8 mouse cellular contexts compared by ENCODE assay signal in genomic region chr5:88764987-88765481, GRCm38 (mm10). TPM values are rescaled to one million over a fixed set of nuclear protein-coding genes. Genes with fewer than 3 reads are reported as not detected.
A peak's percentile ranks its signal among the peaks of the same experiment; 100 is the strongest.
DNase-seq lines count a peak whose midpoint lies in the region; ATAC-seq and TF ChIP-seq lines count a peak whose summit lies in the region.

TSS of gene Dck (plus strand) at chr5:88764996.

- WGBS in embryonic facial prominence, embryonic 15.5 days = 0% methylated on average over 51 of the region's 51 CpGs
- under 1% methylated on average over 51 of the region's 51 CpGs for WGBS in heart, embryonic 11.5 days (ENCODE audit: insufficient replicate concordance)
- WGBS in kidney, embryonic 15.5 days = under 1% methylated on average over 51 of the region's 51 CpGs
- under 1% methylated on average over 51 of the region's 51 CpGs for WGBS in liver, adult 2 months

- H3K27ac ChIP-seq in embryonic facial prominence, embryonic 15.5 days (replicated peaks) = peak within 1 kb of the TSS; percentile 92
- H3K27ac ChIP-seq in heart, embryonic 11.5 days (ENCODE audit: low read depth, low read length) = peak within 1 kb of the TSS; percentile 87
- peak within 1 kb of the TSS; percentile 87 for H3K27ac ChIP-seq in kidney, embryonic 15.5 days
- H3K27ac ChIP-seq in liver, adult 2 months (replicated peaks; ENCODE audit: insufficient read depth, low read depth, low read length) = peak within 1 kb of the TSS; percentile 37; the same call in 1 of the 2 replicates

- peak within 1 kb of the TSS; percentile 79 for H3K4me3 ChIP-seq in embryonic facial prominence, embryonic 15.5 days (replicated peaks)
- peak within 1 kb of the TSS; percentile 65 for H3K4me3 ChIP-seq in heart, embryonic 11.5 days (ENCODE audit: low read depth, low read length)
- H3K4me3 ChIP-seq in kidney, embryonic 15.5 days (replicated peaks) = peak within 1 kb of the TSS; percentile 80
- peak within 1 kb of the TSS; percentile 96 for H3K4me3 ChIP-seq in liver, adult 2 months (ENCODE audit: insufficient read depth, low read depth, low read length)

- TF ChIP-seq POLR2A in liver, adult 2 months (IDR thresholded peaks at IDR 0.05; ENCODE audit: extremely low read depth, insufficient read depth, low read length) = no peak

- no peaks in the 10 kb centered on the region for H3K9me3 ChIP-seq in embryonic facial prominence, embryonic 15.5 days (replicated peaks)
- no peaks in the 10 kb centered on the region for H3K9me3 ChIP-seq in heart, embryonic 11.5 days (replicated peaks; ENCODE audit: control insufficient read depth, low read length)
- H3K9me3 ChIP-seq in kidney, embryonic 15.5 days (replicated peaks) = no peaks in the 10 kb centered on the region

- H3K4me2 ChIP-seq in embryonic facial prominence, embryonic 15.5 days (replicated peaks) = peak within 1 kb of the TSS; percentile 69
- peak within 1 kb of the TSS; percentile 67 for H3K4me2 ChIP-seq in heart, embryonic 11.5 days
- peak within 1 kb of the TSS; percentile 75 for H3K4me2 ChIP-seq in kidney, embryonic 15.5 days

- peaks cover 11% of the 10 kb centered on the region; the same call in 1 of the 2 replicates for H3K4me1 ChIP-seq in embryonic facial prominence, embryonic 15.5 days
- peaks cover 12% of the 10 kb centered on the region for H3K4me1 ChIP-seq in heart, embryonic 11.5 days (ENCODE audit: control insufficient read depth, insufficient read depth, low read length)
- H3K4me1 ChIP-seq in kidney, embryonic 15.5 days = peaks cover 14% of the 10 kb centered on the region
- H3K4me1 ChIP-seq in liver, adult 2 months (ENCODE audit: control insufficient read depth, insufficient read depth, low read length) = peaks cover 4% of the 10 kb centered on the region

- no peaks in the 10 kb centered on the region for H3K36me3 ChIP-seq in embryonic facial prominence, embryonic 15.5 days
- peaks cover 4% of the 10 kb centered on the region; the same call in 1 of the 2 replicates for H3K36me3 ChIP-seq in heart, embryonic 11.5 days (ENCODE audit: control insufficient read depth, insufficient read depth, low read length)
- H3K36me3 ChIP-seq in kidney, embryonic 15.5 days = peaks cover 5% of the 10 kb centered on the region
- H3K36me3 ChIP-seq in liver, adult 2 months (ENCODE audit: control insufficient read depth, insufficient read depth, low read length) = no peaks in the 10 kb centered on the region

- ATAC-seq in embryonic facial prominence, embryonic 15.5 days (ENCODE audit: insufficient number of reproducible peaks, low FRiP score, low TSS enrichment, low read depth) = peak; percentile 100
- peak; percentile 100 for ATAC-seq in heart, embryonic 11.5 days (replicated peaks; ENCODE audit: insufficient number of reproducible peaks, low FRiP score, low TSS enrichment)
- ATAC-seq in kidney, embryonic 15.5 days (replicated peaks; ENCODE audit: low FRiP score) = peak; percentile 100
- peak; percentile 97 for ATAC-seq in monocyte, adult 5-6 weeks (replicated peaks; ENCODE audit: insufficient number of reproducible peaks, low FRiP score, low TSS enrichment, poor library complexity, severe bottlenecking)

- peak within 1 kb of the TSS; percentile 53 for H3K9ac ChIP-seq in embryonic facial prominence, embryonic 15.5 days
- H3K9ac ChIP-seq in heart, embryonic 11.5 days (ENCODE audit: low read depth, low read length) = peak within 1 kb of the TSS; percentile 79
- peak within 1 kb of the TSS; percentile 69 for H3K9ac ChIP-seq in kidney, embryonic 15.5 days
- H3K9ac ChIP-seq in liver, adult 2 months (ENCODE audit: low read depth, low read length) = peak within 1 kb of the TSS; percentile 90

- no peaks in the 10 kb centered on the region for H3K27me3 ChIP-seq in embryonic facial prominence, embryonic 15.5 days
- no peaks in the 10 kb centered on the region for H3K27me3 ChIP-seq in heart, embryonic 11.5 days (ENCODE audit: control insufficient read depth, insufficient read depth, low read length)
- H3K27me3 ChIP-seq in kidney, embryonic 15.5 days = no peaks in the 10 kb centered on the region
- no peaks in the 10 kb centered on the region for H3K27me3 ChIP-seq in liver, adult 2 months (ENCODE audit: control insufficient read depth, insufficient read depth, low read length)

- H3K79me2 ChIP-seq in liver, adult 2 months (ENCODE audit: control insufficient read depth, insufficient read depth, low read length) = no peaks in the 10 kb centered on the region

- no peak for TF ChIP-seq CTCF in liver, adult 2 months (IDR thresholded peaks at IDR 0.05; ENCODE audit: low read depth, low read length)

- DNase-seq in 3T3-L1 (ENCODE audit: low read depth, low spot score) = peak; percentile 100
- peak; percentile 100 for DNase-seq in adrenal gland, postnatal 14 days
- peak; percentile 89 for DNase-seq in liver, adult 2 months (ENCODE audit: extremely low read depth, low read depth, low spot score)
- peak; percentile 99 to 100 for DNase-seq in spleen, postnatal 36 days (ENCODE audit: low spot score in 2 of 2)

RNA-seq across cellular contexts. Expression of gene Dck, which starts in this region (rescaled TPM):
- total RNA-seq in adrenal gland, postnatal 14 days (2021) = 8.3 and 8.5 TPM in 2 replicates
- 37.7 and 38.8 TPM in 2 replicates for polyA plus RNA-seq in embryonic facial prominence, embryonic 15.5 days (2015; fragmentation: Nextera tagmentation; extraction: Ambion mirVana)
- 54.0 and 54.7 TPM in 2 replicates for polyA plus RNA-seq in heart, embryonic 11.5 days (2014; fragmentation: Nextera tagmentation; extraction: Ambion mirVana)
- polyA plus RNA-seq in kidney, embryonic 15.5 days (2015; fragmentation: Nextera tagmentation; extraction: Ambion mirVana) = 47.1 and 48.3 TPM in 2 replicates
- total RNA-seq in liver, adult 2 months (2014; rRNA removed) = 3.0 and 3.4 TPM in 2 replicates
- polyA plus RNA-seq in liver, adult 2 months (2012; rRNA removed) = 1.2 and 1.4 TPM in 2 replicates
- total RNA-seq in monocyte, adult 5-6 weeks (2017) = 18.0 to 19.1 TPM (median 18.9 TPM) in 3 replicates

Comparison
In these comparisons a context has a peak if more than half of its experiments do, and no peak if none do; other contexts are left out.
1. Peak in every context shown above with its lines: DNase-seq, ATAC-seq, H3K4me3 ChIP-seq and H3K27ac ChIP-seq.
2. RNA of gene Dck (polyA plus RNA-seq): 54.0 to 54.7 TPM in heart, embryonic 11.5 days, 47.1 to 48.3 TPM in kidney, embryonic 15.5 days and 37.7 to 38.8 TPM in embryonic facial prominence, embryonic 15.5 days; 1.2 to 1.4 TPM in liver, adult 2 months; every median in the first group is over 10 times any median in the second.
3. H3K27ac ChIP-seq: peak in every context shown above with its lines; median percentile 92 in embryonic facial prominence, embryonic 15.5 days; 87 in heart, embryonic 11.5 days; 87 in kidney, embryonic 15.5 days; 37 in liver, adult 2 months.